9 mouse cellular contexts compared by ENCODE assay signal in genomic region chr2:65363828-65364497, GRCm38 (mm10). TPM values are rescaled to one million over a fixed set of nuclear protein-coding genes. Genes with fewer than 3 reads are reported as not detected.
DNase-seq lines count a peak whose midpoint lies in the region; ATAC-seq lines count a peak whose summit lies in the region.
"Had no signal": no experiment of that assay in that cellular context is flagged by ENCODE, and none has a peak within 500 bp of the region (broad histone marks: within the 10 kb centered on the region; RNA-seq: fewer than 3 reads in every experiment).

Gene Slc38a11, minus strand, starts transcription at chr2:65364034.

- H3K27me3 ChIP-seq in heart, embryonic 11.5 days (ENCODE audit: control insufficient read depth, insufficient read depth, low read length), result peaks cover 5% of the 10 kb centered on the region; the same call in 1 of the 2 replicates
- no peaks in the 10 kb centered on the region for H3K27me3 ChIP-seq in forebrain, embryonic 11.5 days (ENCODE audit: control insufficient read depth, insufficient read depth, low read length)
- peaks cover 11% of the 10 kb centered on the region for H3K27me3 ChIP-seq in limb, embryonic 10.5 days (ENCODE audit: low read depth, poor library complexity, severe bottlenecking)
- no peaks in the 10 kb centered on the region for H3K27me3 ChIP-seq in neural tube, embryonic 15.5 days (replicated peaks)
- H3K27me3 ChIP-seq: CH12.LX had no signal

- intact Hi-C loops in heart, postnatal 25 days (cut with DNase I), result no loop called here

- H3K4me1 ChIP-seq in heart, embryonic 11.5 days (ENCODE audit: control insufficient read depth, insufficient read depth, low read length), result no peaks in the 10 kb centered on the region
- H3K4me1 ChIP-seq in forebrain, embryonic 11.5 days (replicated peaks; ENCODE audit: control insufficient read depth, insufficient read depth, low read length), result 0 out of 2 replicates have a peak, but pooled peaks cover 4% of the 10 kb centered on the region
- H3K4me1 ChIP-seq in limb, embryonic 10.5 days, result peaks cover 6% of the 10 kb centered on the region
- H3K4me1 ChIP-seq in neural tube, embryonic 15.5 days, result peaks cover 7% of the 10 kb centered on the region

- ATAC-seq in heart, embryonic 11.5 days (replicated peaks; ENCODE audit: insufficient number of reproducible peaks, low FRiP score, low TSS enrichment), result no peak
- peak; percentile 79 for ATAC-seq in forebrain, embryonic 11.5 days (replicated peaks; ENCODE audit: low FRiP score)
- no peak; the same call in 1 of the 2 replicates for ATAC-seq in neural tube, embryonic 15.5 days (ENCODE audit: low FRiP score)

- H3K9me3 ChIP-seq in heart, embryonic 11.5 days (replicated peaks; ENCODE audit: control insufficient read depth, low read length), result no peaks in the 10 kb centered on the region
- H3K9me3 ChIP-seq in forebrain, embryonic 11.5 days (ENCODE audit: control insufficient read depth, low read length), result no peaks in the 10 kb centered on the region
- H3K9me3 ChIP-seq in limb, embryonic 10.5 days (replicated peaks), result no peaks in the 10 kb centered on the region
- H3K9me3 ChIP-seq in neural tube, embryonic 15.5 days (replicated peaks), result no peaks in the 10 kb centered on the region

- peak within 1 kb of the TSS; percentile 20 for H3K4me3 ChIP-seq in heart, embryonic 11.5 days (ENCODE audit: low read depth, low read length)
- peak within 1 kb of the TSS; percentile 21 for H3K4me3 ChIP-seq in forebrain, embryonic 11.5 days (ENCODE audit: low read depth, low read length)
- peak within 1 kb of the TSS; percentile 44 for H3K4me3 ChIP-seq in limb, embryonic 10.5 days
- H3K4me3 ChIP-seq in neural tube, embryonic 15.5 days (replicated peaks), result peak within 1 kb of the TSS; percentile 32

- H3K27ac ChIP-seq in heart, embryonic 11.5 days (ENCODE audit: low read depth, low read length), result no peak within 1 kb of the TSS
- H3K27ac ChIP-seq in forebrain, embryonic 11.5 days (ENCODE audit: low read depth, low read length), result no peak within 1 kb of the TSS
- no peak within 1 kb of the TSS for H3K27ac ChIP-seq in limb, embryonic 10.5 days
- no peak within 1 kb of the TSS for H3K27ac ChIP-seq in neural tube, embryonic 15.5 days (replicated peaks)

- 5% methylated on average over 18 of the region's 18 CpGs for WGBS in heart, embryonic 11.5 days (ENCODE audit: insufficient replicate concordance)
- WGBS in forebrain, embryonic 11.5 days, result 3% methylated on average over 18 of the region's 18 CpGs
- WGBS in limb, embryonic 10.5 days, result 4% methylated on average over 18 of the region's 18 CpGs
- WGBS in neural tube, embryonic 15.5 days, result 4% methylated on average over 18 of the region's 18 CpGs

- H3K9ac ChIP-seq in heart, embryonic 11.5 days (ENCODE audit: low read depth, low read length), result peak within 1 kb of the TSS; percentile 43; the same call in 1 of the 2 replicates
- peak within 1 kb of the TSS; percentile 54 for H3K9ac ChIP-seq in forebrain, embryonic 11.5 days (ENCODE audit: low read length)
- peak within 1 kb of the TSS; percentile 38; the same call in 1 of the 2 replicates for H3K9ac ChIP-seq in neural tube, embryonic 15.5 days (replicated peaks)

- no peak for DNase-seq in heart, postnatal 25 days (ENCODE audit: low spot score)
- peak; percentile 6 for DNase-seq in R1 (ENCODE audit: low read depth, low spot score)
- peak; percentile 69 for DNase-seq in forebrain, embryonic 11.5 days (ENCODE audit: low spot score)
- DNase-seq in limb, embryonic 10.5 days (ENCODE audit: low spot score), result peak; percentile 54
- no peak for DNase-seq in frontal cortex, postnatal 25 days (ENCODE audit: low spot score in 2 of 2)
- DNase-seq in T-cell, adult 2 months (ENCODE audit: low spot score), result no peak

- H3K36me3 ChIP-seq in heart, embryonic 11.5 days (ENCODE audit: control insufficient read depth, insufficient read depth, low read length), result no peaks in the 10 kb centered on the region
- no peaks in the 10 kb centered on the region for H3K36me3 ChIP-seq in forebrain, embryonic 11.5 days (ENCODE audit: control insufficient read depth, insufficient read depth, low read length)
- H3K36me3 ChIP-seq in limb, embryonic 10.5 days, result no peaks in the 10 kb centered on the region
- no peaks in the 10 kb centered on the region for H3K36me3 ChIP-seq in neural tube, embryonic 15.5 days

- peak within 1 kb of the TSS; percentile 60 for H3K4me2 ChIP-seq in heart, embryonic 11.5 days
- H3K4me2 ChIP-seq in forebrain, embryonic 11.5 days (ENCODE audit: low read depth, low read length, severe bottlenecking), result peak within 1 kb of the TSS; percentile 58
- H3K4me2 ChIP-seq in neural tube, embryonic 15.5 days, result peak within 1 kb of the TSS; percentile 63

RNA-seq across cellular contexts. Expression of gene Slc38a11, which starts in this region (rescaled TPM):
- polyA plus RNA-seq in heart, embryonic 11.5 days (2014; fragmentation: Nextera tagmentation; extraction: Ambion mirVana), result not detected in 2 replicates
- 1 to 10 TPM; 1.4 to 1.5 TPM for total RNA-seq in heart, postnatal 25 days (2021)
- polyA plus RNA-seq in forebrain, embryonic 11.5 days (2014; fragmentation: Nextera tagmentation; extraction: Ambion mirVana), result 0.75 and 1.2 TPM in 2 replicates
- not detected in 2 replicates for polyA plus RNA-seq in limb, embryonic 10.5 days (2016; fragmentation: Nextera tagmentation; extraction: Ambion mirVana)
- polyA plus RNA-seq in neural tube, embryonic 15.5 days (2015; fragmentation: Nextera tagmentation; extraction: Ambion mirVana), result 1.1 TPM in 2 replicates
- total RNA-seq: CH12.LX had no signal

Comparison
In these comparisons a context has a peak if more than half of its experiments do, and no peak if none do; other contexts are left out.
1. Peak in DNase-seq and H3K4me3 ChIP-seq in limb, embryonic 10.5 days; RNA of the gene not detected or under 1 TPM.
2. DNase-seq: peak in R1 (single experiment) and forebrain, embryonic 11.5 days (single experiment); none in heart, postnatal 25 days (single experiment), frontal cortex, postnatal 25 days (0 of 2) and T-cell, adult 2 months (single experiment).
3. Peak in every context shown above with its lines, with median percentiles within 50 percentile points of each other: H3K4me2 ChIP-seq, H3K4me3 ChIP-seq and H3K9ac ChIP-seq.